Mouse (Mus musculus) midbrain, embryonic 15.5 days (tissue): ENCODE measurements around the gene Washc1. TPM values are rescaled to one million over a fixed set of nuclear protein-coding genes. Genes with fewer than 3 reads are reported as not detected.
"Not testable (repeated sequence)": the region's sequence is repeated elsewhere in the genome, so short reads cannot be mapped to it uniquely, and the experiment has no call there.

ENCODE experiments used
- ATAC-seq: fragments of 200-750 bp; cut with Nextera tagmentation; replicated peaks from 2 replicates; pipeline ENCODE4 v1.8.0; 2017; ENCODE audit warnings: moderate TSS enrichment
- H3K27ac ChIP-seq: fragments of 300-500 bp; sonication (generic); 2 replicates; pipeline ENCODE4 v1.5.1; 2015; ENCODE audit warnings: mild to moderate bottlenecking, inconsistent platforms
- H3K27me3 ChIP-seq: fragments of 300-500 bp; sonication (generic); replicated peaks from 2 replicates; pipeline ENCODE4 v1.6.1; 2015; ENCODE audit warnings: inconsistent platforms
- H3K36me3 ChIP-seq: fragments of 300-500 bp; sonication (generic); replicated peaks from 2 replicates; pipeline ENCODE4 v1.6.1; 2015; ENCODE audit warnings: inconsistent platforms
- H3K4me1 ChIP-seq: fragments of 300-500 bp; sonication (generic); 2 replicates; pipeline ENCODE4 v1.6.1; 2015; ENCODE audit warnings: inconsistent platforms
- H3K4me2 ChIP-seq: fragments of 300-500 bp; sonication (generic); 2 replicates; pipeline ENCODE4 v1.6.1; 2015; ENCODE audit warnings: inconsistent platforms, mild to moderate bottlenecking, moderate library complexity
- H3K4me3 ChIP-seq: fragments of 300-500 bp; sonication (generic); 2 replicates; pipeline ENCODE4 v1.5.1; 2015; ENCODE audit warnings: mild to moderate bottlenecking, inconsistent platforms
- H3K9ac ChIP-seq: fragments of 300-500 bp; sonication (generic); 2 replicates; pipeline ENCODE4 v1.6.1; 2015; ENCODE audit warnings: mild to moderate bottlenecking, inconsistent platforms
- H3K9me3 ChIP-seq: fragments of 300-500 bp; sonication (generic); 2 replicates; pipeline ENCODE4 v1.6.1; 2016; ENCODE audit warnings: inconsistent platforms
- WGBS: fragments of 180-500 bp; shearing (Covaris S2); methylation state at CpG from one replicate; pipeline ENCODE4 v1.1.7; 2015; ENCODE audit warnings: mixed read lengths; 5-methylcytosine and 5-hydroxymethylcytosine counted together
- polyA plus RNA-seq: library from polyadenylated mRNA; unstranded; fragments of >200 nt; fragmentation: Nextera tagmentation; extraction: Ambion mirVana; gene quantifications from 2 replicates; pipeline ENCODE4 v1.2.1, GENCODE M21; 2015

The Washc1 gene
- polyA plus RNA-seq, 1 experiment from 2014 or later = 46.3 TPM

- H3K27ac ChIP-seq = peak within 1 kb of the TSS; percentile 48; the same call in 1 of the 2 replicates
These were observed 11.9 kb downstream of the Washc1 start, which contains the start of gene Ddx11 for GRCm38 (mm10) chr17:66123066-66123815. Gene Ddx11, plus strand, starts transcription at chr17:66123520.

GRCm38 (mm10) chr17:66123816-66124610, 12.7 kb downstream of the Washc1 start:
- 1% methylated on average over 20 of the region's 20 CpGs for WGBS
- peaks cover 10% of the 10 kb centered on the region; the same call in 1 of the 2 replicates for H3K36me3 ChIP-seq
- peak overlapping the region; percentile 84 for H3K9ac ChIP-seq
- peak; percentile 24 for ATAC-seq
- peak overlapping the region; percentile 48; the same call in 1 of the 2 replicates for H3K27ac ChIP-seq
- peaks cover 8% of the 10 kb centered on the region for H3K4me1 ChIP-seq
- H3K9me3 ChIP-seq = no peaks in the 10 kb centered on the region
- H3K4me2 ChIP-seq = peak overlapping the region; percentile 82
- H3K4me3 ChIP-seq = peak overlapping the region; percentile 94
- no peaks in the 10 kb centered on the region for H3K27me3 ChIP-seq

More at GRCm38 (mm10) chr17:66123066-66123815, 11.9 kb downstream of the Washc1 start, which contains the start of gene Ddx11:
- no peaks in the 10 kb centered on the region for H3K9me3 ChIP-seq
- H3K36me3 ChIP-seq = peaks cover 17% of the 10 kb centered on the region
- no peaks in the 10 kb centered on the region for H3K27me3 ChIP-seq
- WGBS = 5% methylated on average over 45 of the region's 45 CpGs
- H3K4me1 ChIP-seq = peaks cover 8% of the 10 kb centered on the region
- peak within 1 kb of the TSS; percentile 84 for H3K9ac ChIP-seq
- ATAC-seq = peak; percentile 83
- peak within 1 kb of the TSS; percentile 82 for H3K4me2 ChIP-seq
- H3K4me3 ChIP-seq = peak within 1 kb of the TSS; percentile 94

GRCm38 (mm10) chr17:66125211-66125610, 13.9 kb downstream of the Washc1 start:
- no peak for ATAC-seq
- Histone ChIP-seq H3K9me3 (no peaks in the 10 kb centered on the region), H3K27me3 (no peaks in the 10 kb centered on the region), H3K36me3 (no peaks in the 10 kb centered on the region), H3K9ac (no peak overlapping the region), H3K27ac (no peak overlapping the region), H3K4me3 (no peak overlapping the region), H3K4me2 (no peak overlapping the region), H3K4me1 (peaks cover 8% of the 10 kb centered on the region)
- 66% methylated on average over 5 of the region's 5 CpGs for WGBS

GRCm38 (mm10) chr17:66130371-66130770, 19.0 kb downstream of the Washc1 start:
- H3K27ac ChIP-seq = no peak overlapping the region
- 90% methylated on average over 9 of the region's 9 CpGs for WGBS

GRCm38 (mm10) chr17:66131212-66131611, 19.9 kb downstream of the Washc1 start:
- no peaks in the 10 kb centered on the region for H3K4me1 ChIP-seq
- over 99% methylated on average over 4 of the region's 4 CpGs for WGBS
- H3K9ac ChIP-seq = no peak overlapping the region
- no peak overlapping the region for H3K4me3 ChIP-seq
- ATAC-seq = no peak
- H3K9me3 ChIP-seq = no peaks in the 10 kb centered on the region
- no peak overlapping the region for H3K27ac ChIP-seq
- no peaks in the 10 kb centered on the region for H3K27me3 ChIP-seq
- no peaks in the 10 kb centered on the region for H3K36me3 ChIP-seq
- H3K4me2 ChIP-seq = no peak overlapping the region

More at GRCm38 (mm10) chr17:66130371-66130770, 19.0 kb downstream of the Washc1 start:
- H3K4me2 ChIP-seq = no peak overlapping the region
- no peak for ATAC-seq
- H3K36me3 ChIP-seq = no peaks in the 10 kb centered on the region
- H3K9ac ChIP-seq = no peak overlapping the region
- no peak overlapping the region for H3K4me3 ChIP-seq
- H3K4me1 ChIP-seq = no peaks in the 10 kb centered on the region
- no peaks in the 10 kb centered on the region for H3K9me3 ChIP-seq
- H3K27me3 ChIP-seq = no peaks in the 10 kb centered on the region

- peak; percentile 81 for ATAC-seq
- not testable (repeated sequence) for H3K27ac ChIP-seq, H3K27me3 ChIP-seq, H3K4me2 ChIP-seq, H3K36me3 ChIP-seq, H3K4me1 ChIP-seq, H3K9ac ChIP-seq, H3K9me3 ChIP-seq, H3K4me3 ChIP-seq
- 79% methylated on average over 6 of the region's 8 CpGs for WGBS
These were observed 41.6 kb downstream of the Washc1 start for GRCm38 (mm10) chr17:66152706-66153662.

GRCm38 (mm10) chr17:66153735-66154423, 42.5 kb downstream of the Washc1 start:
- H3K4me3 ChIP-seq, H3K27me3 ChIP-seq, H3K9me3 ChIP-seq, H3K36me3 ChIP-seq, H3K9ac ChIP-seq, H3K4me2 ChIP-seq, H3K27ac ChIP-seq, H3K4me1 ChIP-seq: not testable (repeated sequence)
- ATAC-seq = 0 out of 2 replicates have a peak, but pooled peaks have one; percentile 37
- 82% methylated on average over 4 of the region's 4 CpGs for WGBS

GRCm38 (mm10) chr17:66154876-66155275, 43.5 kb downstream of the Washc1 start:
- H3K4me2 ChIP-seq = no peak overlapping the region
- H3K27me3 ChIP-seq = no peaks in the 10 kb centered on the region
- no peak overlapping the region for H3K4me3 ChIP-seq
- no peak for ATAC-seq
- no peak overlapping the region for H3K27ac ChIP-seq
- no peak overlapping the region for H3K9ac ChIP-seq
- 68% methylated on average over 2 of the region's 2 CpGs for WGBS
- H3K36me3 ChIP-seq = no peaks in the 10 kb centered on the region
- no peaks in the 10 kb centered on the region for H3K9me3 ChIP-seq
- H3K4me1 ChIP-seq = no peaks in the 10 kb centered on the region

- Histone ChIP-seq H3K4me2 (no peak overlapping the region), H3K4me1 (no peaks in the 10 kb centered on the region), H3K9me3 (no peaks in the 10 kb centered on the region), H3K27me3 (no peaks in the 10 kb centered on the region), H3K4me3 (no peak overlapping the region), H3K27ac (no peak overlapping the region), H3K9ac (no peak overlapping the region), H3K36me3 (no peaks in the 10 kb centered on the region)
- ATAC-seq = no peak
- WGBS = 91% methylated on average over 5 of the region's 5 CpGs
These were observed 46.9 kb downstream of the Washc1 start for GRCm38 (mm10) chr17:66158271-66158670.

GRCm38 (mm10) chr17:66167141-66167540, 55.8 kb downstream of the Washc1 start:
- H3K27ac ChIP-seq, H3K27me3 ChIP-seq, H3K4me2 ChIP-seq, H3K9me3 ChIP-seq, H3K4me3 ChIP-seq, H3K9ac ChIP-seq, ATAC-seq, H3K4me1 ChIP-seq, H3K36me3 ChIP-seq: not testable (repeated sequence)
- 96% methylated on average over 5 of the region's 5 CpGs for WGBS
